Mouse (Mus musculus) heart, postnatal 14 days (tissue): ENCODE data around the gene Tmem273. TPM values are rescaled to one million over a fixed set of nuclear protein-coding genes. Genes with fewer than 3 reads are reported as not detected.

Experiments
- DNase-seq, 2 experiments: peaks; one replicate each; pipeline ENCODE4 v3.0.0; 2021 to 2022
- intact Hi-C: fragments of 180-260 bp; cut with DNase I; formaldehyde crosslinking; loops from one replicate; pipeline ENCODE4 v1.15.1; 2025
- long read RNA-seq, 2 experiments: library from polyadenylated mRNA; stranded (forward); transcript quantifications; one replicate each; pipeline ENCODE4 v2.0.0; 2021
- total RNA-seq, 2 experiments: library from RNA; stranded (reverse); gene quantifications; 2 replicates each; pipeline ENCODE4 v1.2.3; 2021

Gene Tmem273
- total RNA-seq, result 1 to 10 TPM; 1.6 to 2.0 TPM
- long read RNA-seq, experiment 1, result 0 reads
- long read RNA-seq, experiment 2, result 0 reads

- intact Hi-C loops, result no loop called here
- DNase-seq, result no peak
These were observed at the start of gene Tmem273 for GRCm38 (mm10) chr14:32785556-32786130. Gene Tmem273, plus strand, starts transcription at chr14:32785963.

DNA sequence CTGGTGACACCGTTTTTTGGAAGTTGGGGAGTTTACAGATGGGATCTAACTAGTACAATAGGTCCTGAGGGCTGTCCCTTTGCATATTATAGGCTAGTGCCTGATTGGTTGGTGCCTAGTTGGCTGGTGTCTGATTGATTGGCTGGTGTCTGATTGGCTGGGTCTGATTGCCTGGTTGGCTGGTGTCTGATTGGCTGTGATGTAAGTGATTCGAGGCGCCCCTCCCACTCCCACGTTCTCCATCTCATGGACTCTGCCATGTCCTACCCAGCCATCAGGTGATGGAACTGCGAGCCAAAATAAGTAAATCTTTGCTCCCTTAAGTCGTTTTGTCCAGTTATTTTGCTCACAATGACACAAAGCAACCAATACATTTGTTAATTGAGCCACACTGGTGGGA lies 49.2 kb upstream of the Tmem273 start:
- intact Hi-C loops, result no loop called here
- no peak for DNase-seq

DNA sequence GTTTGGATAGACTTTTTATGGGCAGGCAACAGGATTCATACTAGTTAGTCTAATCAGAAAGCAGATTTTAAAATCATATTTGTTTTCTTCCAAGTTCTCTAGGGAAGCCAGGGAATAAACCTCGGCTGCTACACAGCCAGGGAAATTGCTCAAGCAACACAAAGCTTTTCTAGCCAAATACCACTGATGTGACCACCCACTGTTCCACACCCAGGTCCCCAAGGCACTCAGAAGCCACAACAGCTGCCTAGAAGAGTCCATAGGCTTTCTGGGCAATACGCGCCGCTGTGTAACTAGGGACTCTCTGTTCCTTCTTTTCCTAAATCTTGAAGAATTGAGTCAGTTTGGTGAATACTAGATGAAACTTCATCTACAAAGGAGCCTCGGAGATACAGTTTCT lies 47.2 kb upstream of the Tmem273 start:
- intact Hi-C loops, result no loop called here
- peak; percentile 22 to 38 for DNase-seq

GRCm38 (mm10) chr14:32748519-32748918 lies 37.2 kb upstream of the Tmem273 start:
- intact Hi-C loops, result no loop called here
- DNase-seq, result no peak

DNA sequence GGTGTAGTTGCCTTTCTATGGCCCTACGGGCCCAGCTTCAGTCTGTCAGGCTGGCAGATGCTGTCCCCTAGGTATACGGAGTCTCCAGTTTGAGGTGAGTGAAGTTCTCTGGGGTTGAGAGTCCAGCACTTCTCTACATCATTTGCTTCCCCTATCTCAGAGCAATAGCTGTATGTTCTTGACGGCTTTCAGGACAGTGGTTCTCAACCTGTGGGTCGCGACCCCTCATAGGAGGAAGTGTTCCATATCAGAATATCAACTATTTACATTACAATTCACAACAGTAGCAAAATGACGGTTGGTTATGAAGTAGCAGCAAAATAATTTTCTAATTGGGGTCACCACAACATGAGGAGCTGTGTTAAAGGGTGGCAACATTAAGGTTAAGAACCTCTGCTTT lies 35.0 kb upstream of the Tmem273 start:
- no peak for DNase-seq

DNA sequence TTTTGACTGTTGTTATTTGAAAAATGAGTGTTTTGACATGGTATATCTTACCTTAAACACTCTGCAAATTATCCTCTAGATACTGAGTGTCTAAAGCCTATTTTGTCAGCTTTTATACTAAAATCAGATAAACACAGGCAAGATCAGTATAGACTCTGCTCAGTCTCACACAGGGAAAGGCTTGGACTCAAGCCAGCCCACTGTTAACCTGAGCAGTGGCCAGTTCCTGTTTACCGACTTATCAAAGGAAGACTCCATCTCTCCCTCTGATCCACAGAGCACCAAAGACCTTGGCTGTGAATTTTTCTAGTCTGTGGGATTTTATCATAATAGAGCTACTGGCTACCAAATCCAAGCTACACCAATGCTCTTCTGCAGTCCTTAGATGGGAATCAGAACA lies 31.5 kb upstream of the Tmem273 start:
- intact Hi-C loops, result no loop called here
- no peak for DNase-seq

More for the DNA sequence above, 35.0 kb upstream of the Tmem273 start:
- intact Hi-C loops, result no loop called here

- intact Hi-C loops, result no loop called here
- no peak for DNase-seq
These were observed 23.6 kb upstream of the Tmem273 start for GRCm38 (mm10) chr14:32762177-32762576.

DNA sequence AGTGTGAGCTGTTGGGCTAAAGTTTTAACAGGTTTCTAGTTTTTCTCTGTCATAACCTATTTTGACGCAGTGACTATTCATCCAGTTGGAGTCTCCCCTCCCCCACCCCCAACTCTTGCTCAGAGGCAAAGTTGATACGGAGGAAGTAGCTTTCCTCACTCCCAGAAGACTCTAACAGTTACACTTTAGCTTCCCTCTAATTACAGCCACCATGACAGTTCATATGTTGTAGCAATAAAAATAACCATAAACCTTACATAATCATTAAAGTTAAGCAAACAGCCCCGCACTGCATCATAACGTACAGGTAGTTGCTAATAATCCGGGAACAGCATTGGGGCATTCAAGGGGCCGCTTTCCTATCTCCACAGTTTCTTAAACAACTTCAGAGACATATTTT lies 15.2 kb upstream of the Tmem273 start:
- no peak for DNase-seq
- intact Hi-C loops, result loop anchor here (5.0 to 10.0 kb wide), 2 partner anchors 87 to 434 kb away; partner anchors contain the start of gene Vstm4

DNA sequence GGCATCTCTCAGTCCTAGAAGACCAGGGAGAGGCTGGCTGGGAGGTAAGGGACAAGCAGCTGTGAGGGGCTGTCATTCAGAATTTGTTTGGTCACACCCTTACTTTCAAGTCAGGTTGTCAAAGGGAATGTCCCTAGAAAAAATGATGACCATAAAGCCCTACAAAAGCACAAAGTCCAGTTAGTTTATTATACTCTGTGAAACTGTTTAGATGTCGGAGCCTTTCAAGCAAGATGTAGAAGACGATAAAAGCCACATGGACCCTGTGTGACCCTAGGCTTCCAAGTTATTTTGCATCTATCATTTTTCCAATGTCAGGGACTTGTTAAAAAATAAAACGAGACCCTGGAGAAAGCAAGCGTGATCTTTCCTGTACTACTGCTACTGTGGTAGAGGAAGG lies 13.7 kb upstream of the Tmem273 start:
- intact Hi-C loops, result loop anchor here (2.0 to 10.0 kb wide), 3 partner anchors 85 to 433 kb away; partner anchors contain the start of gene Vstm4
- no peak for DNase-seq

DNA sequence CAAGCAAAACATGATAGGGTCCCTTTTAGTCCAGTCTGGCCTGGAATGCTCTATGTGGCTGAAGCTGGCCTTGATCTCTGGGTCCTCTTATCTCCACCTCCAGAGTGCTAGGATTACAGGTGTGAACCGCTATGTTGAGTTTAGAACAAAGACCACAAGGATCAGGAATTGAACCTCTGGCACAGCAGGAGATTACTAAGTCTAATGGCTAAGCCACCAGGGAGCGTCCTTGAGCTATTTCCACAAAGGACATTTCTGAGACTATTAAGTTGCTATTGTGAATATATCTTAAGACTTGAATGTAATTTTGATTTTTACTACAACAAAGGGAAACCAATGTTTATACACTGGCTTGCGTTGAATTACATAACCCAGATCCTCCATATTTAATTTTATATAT lies 13.0 kb upstream of the Tmem273 start:
- DNase-seq, result peak; percentile 55 to 60
- intact Hi-C loops, result loop anchor here (2.0 to 10.0 kb wide), 3 partner anchors 85 to 432 kb away; partner anchors contain the start of gene Vstm4

- DNase-seq, result no peak
- intact Hi-C loops, result loop anchor here (2.0 to 10.0 kb wide), 3 partner anchors 84 to 431 kb away; partner anchors contain the start of gene Vstm4
These were observed 12.3 kb upstream of the Tmem273 start for GRCm38 (mm10) chr14:32773456-32773855.

- intact Hi-C loops, result loop anchor here (10.0 kb wide), 1 partner anchor 429 kb away; no protein-coding TSS in a partner anchor
- no peak for DNase-seq
These were observed 9.7 kb upstream of the Tmem273 start for GRCm38 (mm10) chr14:32776077-32776476.

- no peak for DNase-seq
- intact Hi-C loops, result loop anchor here (10.0 kb wide), 1 partner anchor 426 kb away; no protein-coding TSS in a partner anchor
These were observed 7.4 kb upstream of the Tmem273 start for GRCm38 (mm10) chr14:32778362-32778761.

- no peak for DNase-seq
- intact Hi-C loops, result no loop called here
These were observed 2.9 kb upstream of the Tmem273 start for GRCm38 (mm10) chr14:32782866-32783265.

GRCm38 (mm10) chr14:32784130-32784747 lies 1.5 kb upstream of the Tmem273 start:
- no peak for DNase-seq
- intact Hi-C loops, result no loop called here

- intact Hi-C loops, result no loop called here
- no peak for DNase-seq
These were observed 1.0 kb upstream of the Tmem273 start for GRCm38 (mm10) chr14:32784748-32785134.

GRCm38 (mm10) chr14:32787691-32788090 lies 1.9 kb downstream of the Tmem273 start:
- intact Hi-C loops, result no loop called here
- no peak for DNase-seq

DNA sequence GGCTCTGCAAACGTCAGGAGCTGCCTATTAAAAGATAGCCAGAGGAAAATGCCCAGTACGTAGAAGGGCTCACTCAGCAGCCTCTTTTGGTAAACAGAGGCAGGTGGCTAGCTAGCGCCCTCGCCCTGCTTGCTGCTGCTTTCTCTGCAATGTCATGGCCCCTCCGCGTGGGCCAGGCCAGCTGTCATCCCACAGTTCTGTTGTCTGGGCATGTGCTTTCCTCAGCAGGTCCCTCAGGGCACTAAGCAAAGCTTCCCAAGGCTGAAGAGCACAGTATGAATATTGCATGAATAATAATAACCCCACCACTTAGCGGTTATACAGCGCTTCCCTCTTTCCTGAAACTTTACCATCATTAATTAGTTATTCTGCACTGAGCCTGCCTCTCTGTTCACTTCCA lies 10.6 kb downstream of the Tmem273 start:
- intact Hi-C loops, result no loop called here
- no peak for DNase-seq

DNA sequence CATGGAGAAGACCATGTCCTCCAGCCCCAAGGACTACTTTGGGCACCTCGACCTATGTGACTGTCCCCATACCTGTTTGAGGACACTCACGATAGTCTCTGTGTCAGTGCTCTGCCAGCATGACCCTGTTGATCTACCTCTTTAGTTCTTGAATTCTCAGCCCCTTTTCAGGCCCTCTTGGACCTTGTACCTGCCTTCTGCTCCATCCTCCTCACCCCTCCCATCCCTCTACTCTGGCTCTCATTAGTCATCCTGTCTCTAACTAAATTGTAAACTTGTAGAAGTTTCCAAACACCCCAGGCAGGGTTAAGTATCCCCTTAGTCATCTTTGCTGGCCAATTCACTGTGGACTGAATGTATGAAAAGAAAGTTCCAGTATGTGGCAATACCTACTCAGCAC lies 12.0 kb downstream of the Tmem273 start:
- DNase-seq, result no peak
- intact Hi-C loops, result no loop called here

GRCm38 (mm10) chr14:32798355-32798754 lies 12.6 kb downstream of the Tmem273 start:
- DNase-seq, result no peak
- intact Hi-C loops, result no loop called here

GRCm38 (mm10) chr14:32800048-32800447 lies 14.3 kb downstream of the Tmem273 start:
- intact Hi-C loops, result loop anchor here (5.0 kb wide), 1 partner anchor 193 kb away; no protein-coding TSS in a partner anchor
- no peak for DNase-seq
